Mouse (Mus musculus) layer of hippocampus, adult 2 months (tissue): ENCODE data around the gene Tbc1d17. TPM values are rescaled to one million over a fixed set of nuclear protein-coding genes. Genes with fewer than 3 reads are reported as not detected.

Experiments
- DNase-seq, 2 experiments: peaks; one replicate each; pipeline ENCODE4 v3.0.0; 2022; ENCODE audit warnings: low spot score in 2 of 2
- H3K27ac ChIP-seq: fragments of 200-600 bp; 2 replicates; pipeline ENCODE4 v1.8.1; 2022
- H3K4me3 ChIP-seq: fragments of 200-600 bp; 2 replicates; pipeline ENCODE4 v1.8.1; 2022; ENCODE audit warnings: mild to moderate bottlenecking
- CTCF ChIP-seq: fragments of 200-600 bp; conservative IDR thresholded peaks from 2 replicates; pipeline ENCODE4 v1.8.1; 2022; ENCODE audit warnings: antibody characterized with exemption, mild to moderate bottlenecking, moderate library complexity
- microRNA-seq, 2 experiments: library from miRNA; unstranded; fragments of <30 nt; microRNA quantifications; one replicate each; pipeline ENCODE4 v1.2.0; 2021
- total RNA-seq, 2 experiments: library from RNA; stranded (reverse); gene quantifications; 2 replicates each; pipeline ENCODE4 v1.2.3; 2021

Gene Tbc1d17
- total RNA-seq, 2 experiments from 2014 or later: 69.0 to 81.3 TPM

DNA sequence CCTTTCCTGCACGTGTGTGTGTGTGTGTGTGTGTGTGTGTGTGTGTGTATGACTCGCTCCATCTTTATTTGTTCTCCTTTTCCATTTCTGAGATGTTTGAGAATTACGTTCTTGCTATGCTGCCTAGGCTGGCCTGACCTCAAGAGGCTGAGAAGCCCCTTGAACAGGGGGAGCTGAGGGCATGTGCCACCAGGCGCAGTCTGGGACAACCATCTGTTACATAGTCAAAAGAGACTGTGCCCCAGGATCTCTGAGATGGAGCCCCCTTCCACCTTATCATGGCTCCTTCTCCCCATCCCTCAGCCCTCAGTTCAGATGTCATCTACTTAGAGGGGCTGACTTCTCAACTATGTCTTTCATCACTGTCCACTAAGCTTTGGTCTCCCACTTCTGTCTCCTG lies 34.5 kb downstream of the Tbc1d17 start:
- no peak overlapping the region for H3K4me3 ChIP-seq
- no peak for TF ChIP-seq CTCF
- DNase-seq: peak in 1 of 2 experiments; percentile 7

DNA sequence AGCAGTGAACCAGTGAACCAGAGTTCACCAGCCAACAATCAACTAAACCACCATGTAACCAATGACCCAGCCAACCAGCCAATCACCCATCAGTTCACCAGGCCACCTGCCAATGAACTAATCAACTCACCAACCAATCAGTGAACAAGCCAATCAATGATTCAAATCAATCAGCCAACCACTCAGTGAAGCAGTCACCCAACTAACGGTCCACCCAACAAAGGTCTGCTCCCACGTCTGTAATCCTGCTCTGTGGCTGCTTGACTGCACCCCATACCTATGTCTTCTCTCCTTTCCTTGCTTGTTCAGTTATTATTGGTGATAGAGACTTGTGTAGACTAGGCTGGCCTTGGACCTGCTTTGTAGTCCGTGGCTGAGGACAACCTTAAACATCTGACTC lies 34.9 kb downstream of the Tbc1d17 start:
- no peak for TF ChIP-seq CTCF
- H3K27ac ChIP-seq: no peak overlapping the region
- no peak overlapping the region for H3K4me3 ChIP-seq
- DNase-seq: no peak

More for the DNA sequence above, 34.5 kb downstream of the Tbc1d17 start:
- H3K27ac ChIP-seq: no peak overlapping the region

DNA sequence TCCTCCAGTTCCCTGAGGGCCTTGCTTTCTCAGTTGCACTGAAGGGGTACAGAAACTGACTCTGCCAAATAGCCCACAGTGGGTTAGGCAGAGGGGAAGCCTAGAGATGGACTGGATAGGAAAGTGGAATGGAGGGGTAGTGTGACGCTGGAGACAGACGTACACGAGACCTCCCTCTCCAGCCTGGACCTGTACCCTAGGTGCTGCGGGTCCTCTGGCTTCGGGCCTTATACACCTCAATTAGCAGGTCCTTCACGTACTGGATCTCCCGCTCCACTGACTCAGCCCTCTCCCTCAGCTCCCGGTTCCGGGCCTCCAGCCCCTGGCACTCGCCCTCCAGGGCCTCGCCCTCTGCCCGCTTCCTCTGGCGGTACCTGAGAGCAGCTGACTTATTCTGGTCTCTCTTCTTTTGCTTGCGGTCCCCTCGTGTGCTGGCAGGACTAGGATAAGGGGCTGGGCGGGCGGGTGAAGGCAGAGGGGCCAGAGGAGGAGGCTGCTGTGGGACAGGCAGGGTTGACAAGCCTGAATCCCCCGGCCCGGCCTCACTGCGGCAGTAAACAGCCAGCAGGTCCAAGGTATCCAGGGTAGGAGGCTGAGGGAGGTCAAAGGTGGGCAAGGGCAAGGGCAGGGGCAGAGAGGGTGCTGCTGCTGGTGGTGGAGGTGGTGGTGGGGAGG lies 36.1 kb downstream of the Tbc1d17 start:
- TF ChIP-seq CTCF: no peak
- Histone ChIP-seq H3K27ac (no peak overlapping the region), H3K4me3 (no peak overlapping the region)
- DNase-seq: peak in 1 of 2 experiments; percentile 5

DNA sequence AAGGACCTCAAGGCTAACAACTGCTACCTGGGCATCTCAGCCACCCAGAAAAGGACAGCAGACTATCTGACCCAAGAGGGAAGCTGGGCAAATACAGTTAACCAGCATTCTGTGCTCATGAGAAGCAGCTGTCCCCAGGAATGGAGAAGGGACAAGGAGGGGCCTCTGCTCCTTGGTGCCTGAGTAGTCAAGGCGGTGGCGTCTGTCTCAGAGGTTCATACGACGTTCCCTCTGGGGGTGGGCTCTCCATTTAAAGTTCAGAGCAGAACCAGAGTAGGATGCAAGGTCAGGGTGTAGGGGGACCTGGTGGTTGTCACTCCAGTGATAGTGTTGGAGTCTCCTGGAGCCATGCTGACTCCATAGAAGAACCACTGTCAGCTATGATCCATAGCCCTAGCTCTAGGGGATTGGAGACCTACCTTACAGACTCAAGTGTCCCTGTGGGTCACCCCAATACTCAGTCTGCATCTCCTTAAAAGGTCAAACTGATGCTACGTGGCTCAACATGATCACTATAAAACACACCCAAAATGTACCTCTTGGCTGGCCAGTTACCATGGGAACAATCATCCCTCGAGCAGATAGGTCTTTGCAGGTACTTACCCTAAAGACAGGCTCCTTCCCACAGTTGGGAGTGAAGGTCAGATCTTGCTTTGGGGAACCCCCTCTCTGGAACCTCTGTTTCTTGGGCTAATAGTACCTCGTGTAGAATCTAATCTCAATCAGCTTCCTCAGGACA lies 37.9 kb downstream of the Tbc1d17 start:
- Histone ChIP-seq H3K27ac (no peak overlapping the region), H3K4me3 (no peak overlapping the region)
- no peak for DNase-seq
- TF ChIP-seq CTCF: no peak

DNA sequence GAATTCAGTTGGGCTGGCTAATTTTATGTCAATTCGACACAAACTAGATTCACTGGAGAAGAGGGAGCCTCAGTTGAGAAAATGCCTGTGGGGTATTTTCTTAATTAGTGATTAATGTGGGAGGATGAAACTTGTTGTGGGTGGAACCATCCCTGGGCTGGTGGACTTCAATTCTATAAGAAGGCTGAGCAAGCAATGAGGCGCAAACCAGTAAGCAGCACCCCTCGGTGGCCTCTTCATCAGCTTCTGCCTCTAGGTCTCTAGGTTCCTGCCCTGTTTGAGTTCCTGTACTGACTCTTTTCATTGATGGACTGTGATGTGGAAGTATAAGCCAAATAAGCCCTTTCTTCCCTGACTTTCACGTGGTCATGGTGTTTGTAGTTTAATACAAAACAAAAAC lies 38.5 kb downstream of the Tbc1d17 start:
- Histone ChIP-seq H3K27ac (no peak overlapping the region), H3K4me3 (no peak overlapping the region)
- no peak for DNase-seq
- TF ChIP-seq CTCF: no peak

- no peak overlapping the region for H3K27ac ChIP-seq
- H3K4me3 ChIP-seq: no peak overlapping the region
- no peak for DNase-seq
- no peak for TF ChIP-seq CTCF
Observed at GRCm38 (mm10) chr7:44809466-44809865, 39.4 kb downstream of the Tbc1d17 start.

- no peak overlapping the region for H3K27ac ChIP-seq
- DNase-seq: no peak
- H3K4me3 ChIP-seq: no peak overlapping the region
- TF ChIP-seq CTCF: no peak
Observed at GRCm38 (mm10) chr7:44808927-44809326, 40.0 kb downstream of the Tbc1d17 start.

DNA sequence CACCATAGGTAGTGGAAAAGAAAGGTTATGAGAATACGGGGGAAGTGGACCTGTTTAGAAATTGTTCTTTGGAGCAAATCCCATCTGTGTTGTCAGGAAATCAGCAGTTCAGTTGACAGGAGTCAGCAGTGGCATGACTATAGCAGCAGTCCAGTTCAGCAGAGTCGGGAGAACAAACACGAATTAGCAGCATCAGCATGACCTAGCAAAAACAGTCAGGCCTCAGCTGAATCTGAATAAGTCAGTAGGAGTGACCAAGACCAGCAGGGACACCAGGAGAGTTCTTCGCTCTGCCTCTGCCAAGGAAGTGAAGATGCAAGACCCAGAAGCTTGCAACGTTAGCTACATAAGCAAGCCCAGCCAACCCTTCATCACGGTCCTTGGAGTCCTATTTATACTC lies 56.1 kb downstream of the Tbc1d17 start:
- no peak for TF ChIP-seq CTCF
- Histone ChIP-seq H3K27ac (no peak overlapping the region), H3K4me3 (no peak overlapping the region)
- DNase-seq: no peak

- H3K4me3 ChIP-seq: no peak overlapping the region
- TF ChIP-seq CTCF: no peak
- no peak overlapping the region for H3K27ac ChIP-seq
- DNase-seq: no peak
Observed at GRCm38 (mm10) chr7:44790066-44790465, 58.8 kb downstream of the Tbc1d17 start.

DNA sequence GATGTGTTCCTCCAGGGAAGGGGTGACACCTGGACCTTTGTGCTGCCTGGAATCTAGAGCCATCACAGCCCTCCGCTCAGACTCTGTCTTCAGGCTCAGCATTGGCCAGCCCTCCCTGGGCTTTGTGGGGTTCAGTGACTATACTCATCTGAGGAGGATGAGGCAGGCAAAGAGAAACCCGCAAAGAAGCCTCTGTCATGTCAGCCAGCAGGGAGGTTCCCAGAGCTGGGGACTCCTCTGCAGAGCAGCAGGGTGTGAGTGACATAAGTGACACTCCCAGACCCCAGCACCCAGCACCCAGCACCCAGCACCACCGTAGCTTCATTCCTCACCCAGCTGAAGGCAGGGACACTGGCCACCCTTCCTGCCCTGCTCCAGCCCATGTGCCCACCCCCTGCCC lies 59.3 kb downstream of the Tbc1d17 start:
- Histone ChIP-seq H3K27ac (no peak overlapping the region), H3K4me3 (no peak overlapping the region)
- no peak for TF ChIP-seq CTCF
- no peak for DNase-seq

Small RNA genes within 50 kb of the gene (microRNA-seq; reads per million reads assigned to microRNA genes)
- 0 reads per million in 2 experiments for gene Mir707

Other genes starting within 250 kb of the Tbc1d17 start
- gene Myh14, start 178.2 kb downstream of the Tbc1d17 start, total RNA-seq: 10 to 100 TPM; 30.4 TPM
- not detected for gene Izumo2, start 140.3 kb downstream of the Tbc1d17 start, total RNA-seq
- 10 to 100 TPM; 31.7 to 35.4 TPM for gene Vrk3, start 100.7 kb downstream of the Tbc1d17 start, total RNA-seq
- gene Zfp473, start 98.0 kb downstream of the Tbc1d17 start, total RNA-seq: under 1 TPM; 0.25 to 0.44 TPM
- gene Nup62, start 33.0 kb downstream of the Tbc1d17 start, total RNA-seq: 10 to 100 TPM; 29.7 to 33.2 TPM
- gene Il4i1, start 32.7 kb downstream of the Tbc1d17 start, total RNA-seq: 1 to 10 TPM; 2.6 to 3.3 TPM
- gene Atf5, start 32.4 kb downstream of the Tbc1d17 start, total RNA-seq: 10 to 100 TPM; 27.0 to 30.0 TPM
- 10 to 100 TPM; 76.7 to 84.3 TPM for gene Akt1s1, start 88 bp downstream of the Tbc1d17 start, total RNA-seq
- gene Pnkp, start 8.1 kb upstream of the Tbc1d17 start, total RNA-seq: 10 to 100 TPM; 33.1 to 36.3 TPM
- gene Ptov1, start 20.7 kb upstream of the Tbc1d17 start, total RNA-seq: 100 to 1,000 TPM; 321 to 335 TPM
- 100 to 1,000 TPM; 103 to 107 TPM for gene Med25, start 43.6 kb upstream of the Tbc1d17 start, total RNA-seq
- 10 to 100 TPM; 21.6 to 24.8 TPM for gene Fuz, start 47.0 kb upstream of the Tbc1d17 start, total RNA-seq
- 100 to 1,000 TPM; 298 to 305 TPM for gene Ap2a1, start 80.4 kb upstream of the Tbc1d17 start, total RNA-seq
- 1 to 10 TPM; 1.3 to 2.0 TPM for gene Tsks, start 94.1 kb upstream of the Tbc1d17 start, total RNA-seq
- 100 to 1,000 TPM; 138 to 140 TPM for gene Cpt1c, start 125.8 kb upstream of the Tbc1d17 start, total RNA-seq
- gene Prmt1, start 137.5 kb upstream of the Tbc1d17 start, total RNA-seq: 100 to 1,000 TPM; 165 to 171 TPM
- 10 to 100 TPM; 38.4 to 42.7 TPM for gene Irf3, start 148.6 kb upstream of the Tbc1d17 start, total RNA-seq
- 1 to 10 TPM; 2.5 to 3.7 TPM for gene Bcl2l12, start 149.6 kb upstream of the Tbc1d17 start, total RNA-seq
- 100 to 1,000 TPM; 166 to 168 TPM for gene Scaf1, start 167.3 kb upstream of the Tbc1d17 start, total RNA-seq
- 10 to 100 TPM; 12.4 to 13.1 TPM for gene Rras, start 168.9 kb upstream of the Tbc1d17 start, total RNA-seq
- 10 to 100 TPM; 77.6 to 81.4 TPM for gene Prr12, start 203.8 kb upstream of the Tbc1d17 start, total RNA-seq
- 10 to 100 TPM; 54.2 to 57.7 TPM for gene Nosip, start 213.3 kb upstream of the Tbc1d17 start, total RNA-seq
- 1 to 10 TPM; 5.7 to 8.4 TPM for gene Prrg2, start 213.6 kb upstream of the Tbc1d17 start, total RNA-seq
- gene Rcn3, start 243.1 kb upstream of the Tbc1d17 start, total RNA-seq: 10 to 100 TPM in 1 of 2 experiments, 1 to 10 TPM in 1; 7.5 to 11.7 TPM